ENCODE assay signal across 27 mouse cellular contexts in genomic region chr6:48966696-48967095, GRCm38 (mm10). TPM values are rescaled to one million over a fixed set of nuclear protein-coding genes. Genes with fewer than 3 reads are reported as not detected.
"Had no signal": no experiment of that assay in that cellular context is flagged by ENCODE, and none has a peak within 500 bp of the region (broad histone marks: within the 10 kb centered on the region; RNA-seq: fewer than 3 reads in every experiment).

No protein-coding gene starts in this region.

RNA-seq across cellular contexts. Expression of gene Doxl2, which starts 8.1 kb away (rescaled TPM):
- polyA plus RNA-seq: heart, embryonic 10.5 days; heart, embryonic 11.5 days; heart, embryonic 12.5 days; heart, embryonic 13.5 days; heart, embryonic 14.5 days; heart, embryonic 15.5 days; heart, embryonic 16.5 days; heart, postnatal 0 days; hindbrain, embryonic 10.5 days; hindbrain, embryonic 11.5 days; hindbrain, embryonic 12.5 days; hindbrain, embryonic 13.5 days; hindbrain, embryonic 14.5 days; hindbrain, embryonic 15.5 days; hindbrain, embryonic 16.5 days; hindbrain, postnatal 0 days; inflammation-experienced regulatory T-cells, adult 6 months; intestine, embryonic 14.5 days; intestine, embryonic 15.5 days; intestine, embryonic 16.5 days; intestine, postnatal 0 days; kidney, adult 2 months; kidney, embryonic 14.5 days; kidney, embryonic 15.5 days; kidney, embryonic 16.5 days; kidney, postnatal 0 days; large intestine, adult 2 months had no signal

RNA-seq across cellular contexts. Expression of gene Svs1, which starts 20.0 kb away (rescaled TPM):
- polyA plus RNA-seq: heart, embryonic 10.5 days; heart, embryonic 11.5 days; heart, embryonic 12.5 days; heart, embryonic 13.5 days; heart, embryonic 14.5 days; heart, embryonic 15.5 days; heart, embryonic 16.5 days; heart, postnatal 0 days; hindbrain, embryonic 10.5 days; hindbrain, embryonic 11.5 days; hindbrain, embryonic 12.5 days; hindbrain, embryonic 13.5 days; hindbrain, embryonic 14.5 days; hindbrain, embryonic 15.5 days; hindbrain, embryonic 16.5 days; hindbrain, postnatal 0 days; inflammation-experienced regulatory T-cells, adult 6 months; intestine, embryonic 14.5 days; intestine, embryonic 15.5 days; intestine, embryonic 16.5 days; intestine, postnatal 0 days; kidney, embryonic 14.5 days; kidney, embryonic 15.5 days; kidney, embryonic 16.5 days; kidney, postnatal 0 days; large intestine, adult 2 months had no signal

RNA-seq across cellular contexts. Expression of gene 1600015I10Rik, which starts 37.0 kb away (rescaled TPM):
- polyA plus RNA-seq: heart, embryonic 10.5 days; heart, embryonic 13.5 days; heart, embryonic 15.5 days; heart, embryonic 16.5 days; hindbrain, embryonic 10.5 days; hindbrain, embryonic 11.5 days; hindbrain, embryonic 12.5 days; hindbrain, embryonic 13.5 days; hindbrain, embryonic 14.5 days; hindbrain, embryonic 15.5 days; hindbrain, embryonic 16.5 days; hindbrain, postnatal 0 days; inflammation-experienced regulatory T-cells, adult 6 months; intestine, embryonic 14.5 days; intestine, embryonic 15.5 days; intestine, embryonic 16.5 days; intestine, postnatal 0 days; kidney, adult 2 months; kidney, embryonic 14.5 days; kidney, embryonic 15.5 days; kidney, embryonic 16.5 days; kidney, postnatal 0 days had no signal
